Mouse (Mus musculus) hematopoietic stem cell, adult 5-6 weeks (primary cell): ENCODE results near the gene Aldh4a1. TPM values are rescaled to one million over a fixed set of nuclear protein-coding genes. Genes with fewer than 3 reads are reported as not detected.

Experiments used
- ATAC-seq, 2 experiments: fragments of 125-278 bp in 1 of 2; replicated peaks in 1 of 2; 2 replicates each; pipeline ENCODE4 v1.8.0; 2016 to 2017; ENCODE audit warnings: inconsistent platforms in 2 of 2, mild to moderate bottlenecking in 2 of 2, moderate number of reproducible peaks in 2 of 2, low read depth in 1 of 2, moderate TSS enrichment in 1 of 2; ENCODE audit not compliant: low FRiP score in 2 of 2, poor library complexity in 2 of 2, severe bottlenecking in 2 of 2, insufficient read depth in 1 of 2, low TSS enrichment in 1 of 2
- total RNA-seq: library from RNA; stranded (forward); fragments of 172-1452, 232-1000 nt; gene quantifications from 2 replicates; pipeline ENCODE4 v1.2.3, GENCODE M21; 2017

Aldh4a1 gene
- total RNA-seq, 1 experiment from 2014 or later, result 5.7 TPM

DNA sequence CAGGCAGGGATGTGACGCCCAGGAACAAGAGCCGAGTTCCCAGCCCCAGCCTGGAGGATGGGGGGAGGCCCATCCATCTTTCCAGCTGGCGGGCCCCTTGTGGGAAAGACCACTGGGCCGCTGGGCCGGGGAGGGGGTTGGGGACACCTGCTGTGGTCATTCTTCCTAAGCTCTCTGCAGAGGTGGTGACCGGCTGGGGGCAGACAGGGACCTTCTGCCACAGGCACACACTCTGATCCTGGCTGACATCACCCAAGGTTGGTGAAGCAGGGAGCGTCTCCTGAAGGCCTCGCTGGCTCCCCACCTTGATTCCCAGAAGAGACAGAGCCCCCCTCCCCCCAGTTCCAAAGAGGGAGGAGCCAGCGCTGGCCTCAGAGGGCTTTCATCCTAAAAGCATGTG is 75.1 kb downstream of the Aldh4a1 start:
- no peak for ATAC-seq

DNA sequence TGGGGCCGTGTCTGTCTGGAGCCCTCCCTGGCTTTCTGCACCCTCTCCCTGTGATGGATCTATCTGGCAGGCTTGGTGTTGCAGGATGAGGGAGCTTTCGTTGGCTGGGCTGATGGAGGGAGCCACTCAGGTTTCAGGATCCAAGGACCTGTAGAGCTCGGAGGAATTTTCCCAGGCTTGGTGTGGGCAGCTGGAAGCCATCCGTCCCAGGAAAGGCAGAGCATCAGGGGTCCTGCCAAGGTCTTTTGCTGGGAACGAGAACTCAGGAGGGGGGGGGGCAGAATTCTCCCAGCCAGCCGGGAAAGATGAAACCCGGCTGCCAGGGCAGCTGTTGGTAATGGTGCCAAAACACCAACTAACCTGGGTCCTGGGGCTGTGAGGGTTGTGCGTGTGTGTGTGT is 75.9 kb downstream of the Aldh4a1 start:
- no peak for ATAC-seq

Other genes starting within 250 kb of the Aldh4a1 start
- gene Iffo2, start 92.3 kb upstream of the Aldh4a1 start, total RNA-seq, result 3.9 and 7.5 TPM in 2 replicates
- gene Gm21969, start 19.7 kb upstream of the Aldh4a1 start, total RNA-seq, result not detected in 2 replicates
- gene Tas1r2, start 30.7 kb downstream of the Aldh4a1 start, total RNA-seq, result not detected in 2 replicates
- gene Pax7, start 210.7 kb downstream of the Aldh4a1 start, total RNA-seq, result not detected in 2 replicates